Mouse (Mus musculus) heart, embryonic 11.5 days (tissue): Measurements from ENCODE around the gene Prickle1. TPM values are rescaled to one million over a fixed set of nuclear protein-coding genes. Genes with fewer than 3 reads are reported as not detected.

Source experiments
- ATAC-seq: fragments of 200-750 bp; cut with Nextera tagmentation; replicated peaks from 2 replicates; pipeline ENCODE4 v1.8.0; 2017; ENCODE audit warnings: moderate library complexity; ENCODE audit not compliant: insufficient number of reproducible peaks, low FRiP score, low TSS enrichment
- H3K27ac ChIP-seq: fragments of 300-500 bp; sonication (generic); 2 replicates; pipeline ENCODE4 v1.5.1; 2014; ENCODE audit warnings: mild to moderate bottlenecking, low read depth, low read length
- H3K27me3 ChIP-seq: fragments of 300-500 bp; sonication (generic); 2 replicates; pipeline ENCODE4 v1.6.1; 2014; ENCODE audit warnings: mild to moderate bottlenecking, low read length, mixed read lengths; ENCODE audit not compliant: control insufficient read depth, insufficient read depth
- H3K36me3 ChIP-seq: fragments of 300-500 bp; sonication (generic); 2 replicates; pipeline ENCODE4 v1.6.1; 2014; ENCODE audit warnings: mild to moderate bottlenecking, low read length, moderate library complexity, mixed read lengths; ENCODE audit not compliant: control insufficient read depth, insufficient read depth
- H3K4me1 ChIP-seq: fragments of 300-500 bp; sonication (generic); 2 replicates; pipeline ENCODE4 v1.6.1; 2014; ENCODE audit warnings: low read length; ENCODE audit not compliant: control insufficient read depth, insufficient read depth
- H3K4me2 ChIP-seq: fragments of 300-500 bp; sonication (generic); 2 replicates; pipeline ENCODE4 v1.6.1; 2014; ENCODE audit warnings: mild to moderate bottlenecking, moderate library complexity
- H3K4me3 ChIP-seq: fragments of 300-500 bp; sonication (generic); 2 replicates; pipeline ENCODE4 v1.5.1; 2014; ENCODE audit warnings: low read depth, low read length
- H3K9ac ChIP-seq: fragments of 300-500 bp; sonication (generic); 2 replicates; pipeline ENCODE4 v1.6.1; 2014; ENCODE audit warnings: mild to moderate bottlenecking, low read depth, low read length, moderate library complexity
- H3K9me3 ChIP-seq: fragments of 300-500 bp; sonication (generic); replicated peaks from 2 replicates; pipeline ENCODE4 v1.6.1; 2016; ENCODE audit warnings: low read length; ENCODE audit not compliant: control insufficient read depth
- WGBS: fragments of 180-500 bp; shearing (Covaris S2); extraction: QIAGEN DNeasy Blood & Tissue Kit; methylation state at CpG from one replicate; pipeline ENCODE4 v1.1.7; 2014; ENCODE audit not compliant: insufficient replicate concordance; 5-methylcytosine and 5-hydroxymethylcytosine counted together
- polyA plus RNA-seq: library from polyadenylated mRNA; unstranded; fragments of >200 nt; fragmentation: Nextera tagmentation; extraction: Ambion mirVana; gene quantifications from 2 replicates; pipeline ENCODE4 v1.2.1, GENCODE M21; 2014

Gene Prickle1
- polyA plus RNA-seq, 1 experiment from 2014 or later = 29.5 TPM

- H3K27ac ChIP-seq = 0 out of 2 replicates have a peak overlapping the region, but pooled peaks have one; percentile 98
- no peaks in the 10 kb centered on the region for H3K27me3 ChIP-seq
- H3K4me1 ChIP-seq = peaks cover 58% of the 10 kb centered on the region
- ATAC-seq = no peak
- H3K4me3 ChIP-seq = peak overlapping the region; percentile 91; the same call in 1 of the 2 replicates
- H3K9me3 ChIP-seq = no peaks in the 10 kb centered on the region
- peak overlapping the region; percentile 90 for H3K4me2 ChIP-seq
- no peak overlapping the region for H3K9ac ChIP-seq
- 62% methylated on average over 11 of the region's 11 CpGs for WGBS
- H3K36me3 ChIP-seq = no peaks in the 10 kb centered on the region
Measured at GRCm38 (mm10) chr15:93517022-93517565, 78.6 kb downstream of the Prickle1 start.

GRCm38 (mm10) chr15:93515316-93515715 lies 80.4 kb downstream of the Prickle1 start:
- H3K36me3 ChIP-seq = 0 out of 2 replicates have a peak, but pooled peaks cover 6% of the 10 kb centered on the region
- no peaks in the 10 kb centered on the region for H3K27me3 ChIP-seq
- no peak for ATAC-seq
- H3K4me3 ChIP-seq = no peak overlapping the region
- no peak overlapping the region for H3K4me2 ChIP-seq
- H3K9ac ChIP-seq = no peak overlapping the region
- WGBS = 65% methylated on average over 9 of the region's 9 CpGs
- peaks cover 48% of the 10 kb centered on the region for H3K4me1 ChIP-seq
- no peak overlapping the region for H3K27ac ChIP-seq
- no peaks in the 10 kb centered on the region for H3K9me3 ChIP-seq

- 5% methylated on average over 10 of the region's 10 CpGs for WGBS
- ATAC-seq = no peak
- peak overlapping the region; percentile 41 for H3K4me2 ChIP-seq
- no peak overlapping the region for H3K9ac ChIP-seq
- H3K9me3 ChIP-seq = no peaks in the 10 kb centered on the region
- H3K4me3 ChIP-seq = peak overlapping the region; percentile 4; the same call in 1 of the 2 replicates
- peaks cover 10% of the 10 kb centered on the region for H3K36me3 ChIP-seq
- peaks cover 48% of the 10 kb centered on the region for H3K4me1 ChIP-seq
- H3K27me3 ChIP-seq = no peaks in the 10 kb centered on the region
- no peak overlapping the region for H3K27ac ChIP-seq
Measured at GRCm38 (mm10) chr15:93513939-93514341, 81.8 kb downstream of the Prickle1 start.

- no peak for ATAC-seq
- no peak overlapping the region for H3K27ac ChIP-seq
- H3K27me3 ChIP-seq = no peaks in the 10 kb centered on the region
- H3K9me3 ChIP-seq = no peaks in the 10 kb centered on the region
- H3K4me3 ChIP-seq = no peak overlapping the region
- H3K4me2 ChIP-seq = no peak overlapping the region
- peaks cover 23% of the 10 kb centered on the region for H3K36me3 ChIP-seq
- 34% methylated on average over 9 of the region's 9 CpGs for WGBS
- H3K9ac ChIP-seq = peak overlapping the region; percentile 2; the same call in 1 of the 2 replicates
- peaks cover 46% of the 10 kb centered on the region for H3K4me1 ChIP-seq
Measured at GRCm38 (mm10) chr15:93512437-93512836, 83.3 kb downstream of the Prickle1 start.

- H3K36me3 ChIP-seq = peaks cover 33% of the 10 kb centered on the region
- 43% methylated on average over 12 of the region's 12 CpGs for whole genome bisulfite sequencing
- no peak overlapping the region for H3K4me3 ChIP-seq
- H3K27me3 ChIP-seq = no peaks in the 10 kb centered on the region
- no peaks in the 10 kb centered on the region for H3K9me3 ChIP-seq
- no peak overlapping the region for H3K9ac ChIP-seq
- H3K27ac ChIP-seq = no peak overlapping the region
- H3K4me1 ChIP-seq = peaks cover 41% of the 10 kb centered on the region
- H3K4me2 ChIP-seq = no peak overlapping the region
- ATAC-seq = no peak
Measured at GRCm38 (mm10) chr15:93510690-93511336, 84.9 kb downstream of the Prickle1 start.

- ATAC-seq = no peak
- Histone ChIP-seq H3K4me1 (no peaks in the 10 kb centered on the region), H3K9ac (no peak overlapping the region), H3K27ac (no peak overlapping the region), H3K9me3 (no peaks in the 10 kb centered on the region), H3K27me3 (no peaks in the 10 kb centered on the region), H3K4me3 (no peak overlapping the region), H3K36me3 (peaks cover 72% of the 10 kb centered on the region), H3K4me2 (no peak overlapping the region)
- 94% methylated on average over 17 of the region's 17 CpGs for WGBS
Measured at GRCm38 (mm10) chr15:93504808-93505207, 90.9 kb downstream of the Prickle1 start.

- H3K36me3 ChIP-seq = peaks cover 68% of the 10 kb centered on the region
- H3K27me3 ChIP-seq = no peaks in the 10 kb centered on the region
- no peaks in the 10 kb centered on the region for H3K9me3 ChIP-seq
- H3K9ac ChIP-seq = no peak overlapping the region
- H3K4me1 ChIP-seq = no peaks in the 10 kb centered on the region
- H3K4me2 ChIP-seq = no peak overlapping the region
- no peak overlapping the region for H3K4me3 ChIP-seq
- no peak overlapping the region for H3K27ac ChIP-seq
- WGBS = 94% methylated on average over 35 of the region's 35 CpGs
- ATAC-seq = no peak
Measured at GRCm38 (mm10) chr15:93503201-93503745, 92.4 kb downstream of the Prickle1 start.

GRCm38 (mm10) chr15:93502703-93503102 lies 93.0 kb downstream of the Prickle1 start:
- no peaks in the 10 kb centered on the region for H3K4me1 ChIP-seq

More at GRCm38 (mm10) chr15:93502703-93503102, 93.0 kb downstream of the Prickle1 start:
- Histone ChIP-seq H3K27ac (no peak overlapping the region), H3K4me3 (no peak overlapping the region), H3K27me3 (no peaks in the 10 kb centered on the region), H3K9ac (no peak overlapping the region), H3K9me3 (no peaks in the 10 kb centered on the region), H3K36me3 (peaks cover 66% of the 10 kb centered on the region), H3K4me2 (no peak overlapping the region)
- 92% methylated on average over 9 of the region's 9 CpGs for WGBS
- ATAC-seq = no peak
